Mouse (Mus musculus) C2C12 (cell line): ENCODE results near the gene Gm11634. TPM values are rescaled to one million over a fixed set of nuclear protein-coding genes. Genes with fewer than 3 reads are reported as not detected.
"Not testable (repeated sequence)": the region's sequence is repeated elsewhere in the genome, so short reads cannot be mapped to it uniquely, and the experiment has no call there.

ENCODE experiments used
- H3K27me3 ChIP-seq: one replicate; pipeline ENCODE4 v1.6.1; 2011; ENCODE audit not compliant: control insufficient read depth, insufficient read depth, insufficient read length
- H3K36me3 ChIP-seq: one replicate; pipeline ENCODE4 v1.6.1; 2011; ENCODE audit not compliant: control insufficient read depth, insufficient read depth
- H3K4me3 ChIP-seq: one replicate; pipeline ENCODE4 v1.5.1; 2011; ENCODE audit warnings: mild to moderate bottlenecking, control low read depth; ENCODE audit not compliant: poor library complexity, insufficient read depth, severe bottlenecking
- H3K79me2 ChIP-seq: one replicate; pipeline ENCODE4 v1.6.1; 2011; ENCODE audit not compliant: control insufficient read depth, insufficient read depth
- H3K79me3 ChIP-seq: one replicate; pipeline ENCODE4 v1.6.1; 2011; ENCODE audit warnings: low read depth, control low read depth
- H3ac ChIP-seq: one replicate; pipeline ENCODE3; 2011; ENCODE audit warnings: low read depth; ENCODE audit not compliant: control insufficient read depth, insufficient read length
- CEBPB ChIP-seq: IDR thresholded peaks from one replicate; pipeline ENCODE4 v1.6.1; 2011; ENCODE audit warnings: low read depth, mild to moderate bottlenecking, control low read depth, moderate library complexity
- CTCF ChIP-seq: IDR thresholded peaks from one replicate; pipeline ENCODE4 v1.5.1; 2011; ENCODE audit not compliant: control insufficient read depth, insufficient read depth, insufficient read length
- FOSL1 ChIP-seq: IDR thresholded peaks from one replicate; pipeline ENCODE4 v1.8.0; 2011; ENCODE audit warnings: mild to moderate bottlenecking, low read length; ENCODE audit not compliant: poor library complexity, insufficient read depth, severe bottlenecking
- MAX ChIP-seq: IDR thresholded peaks from one replicate; pipeline ENCODE4 v1.6.1; 2011; ENCODE audit warnings: mild to moderate bottlenecking, control low read depth
- MYOD1 ChIP-seq: IDR thresholded peaks from one replicate; pipeline ENCODE4 v1.6.1; 2011; ENCODE audit warnings: low read depth; ENCODE audit not compliant: control insufficient read depth, insufficient read length
- MYOG ChIP-seq: IDR thresholded peaks from one replicate; pipeline ENCODE4 v1.6.1; 2011; ENCODE audit not compliant: control insufficient read depth, insufficient read length; ENCODE audit errors: extremely low read depth
- USF1 ChIP-seq: IDR thresholded peaks from one replicate; pipeline ENCODE4 v1.6.1; 2011; ENCODE audit warnings: low read depth, mild to moderate bottlenecking, control low read depth, moderate library complexity
- polyA plus RNA-seq: library from polyadenylated mRNA; unstranded; fragments of >200 nt; fragmentation: generic; extraction: Trizol; gene quantifications from one replicate; pipeline ENCODE4 v1.2.1, GENCODE M21; 2012; ENCODE audit warnings: missing spikeins

The Gm11634 gene
- polyA plus RNA-seq, 1 experiment, result not detected

GRCm38 (mm10) chr11:101626649-101626994 is 27.6 kb upstream of the Gm11634 start:
- H3K79me3 ChIP-seq, result no peaks in the 10 kb centered on the region
- TF ChIP-seq MYOD1 (no peak), CTCF (no peak), MYOG (no peak), USF1 (no peak), CEBPB (no peak), FOSL1 (no peak), MAX (no peak)
- H3K4me3 ChIP-seq, result peak overlapping the region; percentile 25
- H3K27me3 ChIP-seq, result no peaks in the 10 kb centered on the region
- no peaks in the 10 kb centered on the region for H3K79me2 ChIP-seq
- no peaks in the 10 kb centered on the region for H3K36me3 ChIP-seq
- peak overlapping the region; percentile 19 for H3ac ChIP-seq

DNA sequence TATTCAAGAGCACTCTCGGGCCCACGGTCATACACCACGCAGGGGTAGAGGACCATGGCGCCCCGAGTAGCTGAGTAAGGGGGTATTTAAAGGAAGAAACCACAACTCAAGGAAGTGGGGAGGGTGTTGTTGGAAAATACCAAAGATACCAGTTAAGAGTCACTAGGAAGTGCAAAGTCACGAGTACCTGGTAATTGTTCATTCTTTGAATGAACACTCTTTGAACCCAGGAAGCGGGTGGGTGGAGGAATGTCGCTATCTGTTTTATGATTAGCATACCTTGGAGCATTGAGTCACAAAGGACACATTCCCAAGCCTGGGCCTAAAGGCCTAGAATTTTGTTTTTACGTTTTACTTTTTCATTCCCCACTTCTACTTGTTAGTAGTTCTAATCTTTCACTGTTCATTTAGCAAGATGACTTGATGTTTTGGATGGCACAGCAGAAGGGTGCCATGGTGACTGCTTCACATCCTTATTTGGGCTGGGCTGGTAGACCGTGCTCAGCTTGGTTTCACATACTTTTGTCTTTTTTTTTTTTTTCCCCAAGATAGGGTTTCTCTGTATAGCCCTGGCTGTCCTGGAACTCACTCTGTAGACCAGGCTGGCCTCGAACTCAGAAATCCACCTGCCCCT is 21.1 kb upstream of the Gm11634 start:
- not testable (repeated sequence) for H3ac ChIP-seq, H3K4me3 ChIP-seq, H3K79me2 ChIP-seq, H3K36me3 ChIP-seq, H3K79me3 ChIP-seq, H3K27me3 ChIP-seq

DNA sequence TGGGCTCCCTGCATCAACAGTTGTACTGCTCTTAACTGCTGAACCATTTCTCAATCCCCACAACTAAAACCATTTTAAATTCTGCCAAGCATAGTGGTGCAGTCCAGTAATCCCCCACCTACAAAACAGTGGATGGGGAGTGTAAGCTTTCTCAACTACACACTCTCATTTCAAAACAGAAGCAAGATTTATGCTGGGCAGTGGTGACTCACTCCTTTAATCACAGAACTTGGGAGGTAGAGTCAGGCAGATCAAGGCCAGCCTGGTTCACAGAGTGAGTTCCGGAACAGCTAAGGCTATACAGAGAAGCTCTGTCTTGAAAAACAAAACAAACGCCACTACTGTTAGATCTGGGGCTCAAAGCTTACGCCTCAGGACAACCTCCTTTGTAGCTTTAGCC is 19.5 kb upstream of the Gm11634 start:
- no peaks in the 10 kb centered on the region for H3K36me3 ChIP-seq
- TF ChIP-seq USF1 (no peak), CTCF (no peak), MAX (no peak), CEBPB (no peak), FOSL1 (no peak), MYOD1 (no peak), MYOG (no peak)
- H3K79me3 ChIP-seq, result no peaks in the 10 kb centered on the region
- no peak overlapping the region for H3K4me3 ChIP-seq
- no peaks in the 10 kb centered on the region for H3K79me2 ChIP-seq
- no peaks in the 10 kb centered on the region for H3K27me3 ChIP-seq
- H3ac ChIP-seq, result no peak overlapping the region

DNA sequence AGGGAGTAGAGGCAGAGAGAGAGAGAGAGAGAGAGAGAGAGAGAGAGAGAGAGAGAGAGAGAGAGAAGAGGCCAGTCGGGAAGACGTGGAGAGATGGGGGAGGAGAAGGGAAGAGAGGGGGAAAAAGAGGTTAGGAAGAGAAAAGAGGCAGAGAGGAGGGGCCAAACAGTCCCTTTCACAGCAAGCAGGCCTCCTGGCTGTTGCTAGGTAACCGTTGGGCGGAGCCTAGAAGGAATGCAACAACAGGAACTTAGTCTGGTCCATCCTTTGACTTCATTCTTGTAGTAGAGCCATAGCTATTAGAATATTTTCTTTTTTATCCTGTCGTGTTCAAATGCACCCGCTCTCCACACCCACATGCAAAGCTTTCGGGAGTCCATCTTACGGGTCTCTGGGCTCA is 18.8 kb upstream of the Gm11634 start:
- H3K36me3 ChIP-seq, result no peaks in the 10 kb centered on the region
- H3K27me3 ChIP-seq, result peaks cover 3% of the 10 kb centered on the region
- no peak overlapping the region for H3K4me3 ChIP-seq
- no peak overlapping the region for H3ac ChIP-seq
- no peak for TF ChIP-seq FOSL1
- no peak for TF ChIP-seq CTCF
- TF ChIP-seq MYOG, result no peak
- no peak for TF ChIP-seq MYOD1
- TF ChIP-seq USF1, result no peak
- no peak for TF ChIP-seq CEBPB
- no peak for TF ChIP-seq MAX
- no peaks in the 10 kb centered on the region for H3K79me3 ChIP-seq
- H3K79me2 ChIP-seq, result no peaks in the 10 kb centered on the region

DNA sequence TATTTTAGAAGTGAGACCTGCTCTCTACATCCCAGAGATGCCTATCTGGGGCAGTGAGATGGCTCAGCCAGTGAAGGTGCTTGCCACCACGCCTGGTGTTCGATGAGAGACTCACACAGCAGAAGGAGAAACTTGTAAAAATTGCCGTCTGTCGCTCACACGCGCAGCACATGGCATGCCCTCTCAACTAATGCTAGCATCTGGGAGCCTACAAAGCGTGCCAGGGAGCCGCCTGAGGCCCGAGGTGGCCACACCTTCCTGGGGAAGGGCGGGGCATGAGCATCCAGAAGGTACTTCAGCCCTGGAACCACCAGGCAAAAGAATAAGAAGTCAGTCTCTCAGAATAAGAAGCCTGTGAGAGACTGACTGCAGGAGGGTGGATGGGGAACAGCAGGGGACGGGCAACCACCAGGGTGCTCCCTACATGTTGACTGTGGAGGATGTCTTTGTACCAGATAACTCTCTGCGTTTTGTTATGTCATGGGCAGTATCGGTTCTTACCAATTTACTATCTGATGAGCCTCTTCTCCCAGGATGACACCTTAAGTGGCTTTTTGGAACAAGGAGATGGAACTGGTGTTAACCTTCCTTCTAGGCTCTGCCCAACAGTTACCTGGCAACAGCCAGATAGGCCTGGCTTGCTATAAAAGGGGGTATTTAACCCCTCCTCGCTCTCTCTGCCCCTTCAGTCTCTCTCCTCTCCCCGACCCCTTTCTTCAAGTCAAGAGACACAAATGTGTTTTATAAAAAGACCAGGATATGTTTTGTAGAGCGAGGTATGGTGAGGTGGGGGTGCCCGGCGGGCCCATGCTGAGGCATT is 18.1 kb upstream of the Gm11634 start:
- no peak for TF ChIP-seq FOSL1
- no peak for TF ChIP-seq CTCF
- TF ChIP-seq MYOD1, result no peak
- no peak for TF ChIP-seq CEBPB
- TF ChIP-seq USF1, result no peak

DNA sequence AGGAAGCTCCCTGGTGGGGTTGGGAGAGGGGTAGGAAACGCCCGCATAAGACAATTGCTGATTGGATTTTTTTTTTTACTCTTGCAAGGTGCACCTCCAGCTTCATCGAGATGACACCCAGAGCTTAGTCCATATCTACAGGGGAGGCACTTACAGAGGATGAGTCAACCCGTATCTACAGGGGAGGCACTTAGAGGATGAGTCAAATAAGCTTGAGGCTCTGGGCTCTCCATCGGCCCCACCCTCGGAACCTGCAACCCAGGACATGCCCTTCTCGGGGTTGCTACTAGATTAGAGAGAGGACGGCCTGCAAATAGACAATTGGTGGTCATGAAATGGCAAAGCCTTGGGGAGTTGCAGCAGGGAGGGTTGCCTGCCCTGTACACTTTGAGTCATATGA is 17.0 kb upstream of the Gm11634 start:
- H3ac ChIP-seq, result no peak overlapping the region
- H3K79me3 ChIP-seq, result no peaks in the 10 kb centered on the region
- H3K36me3 ChIP-seq, result no peaks in the 10 kb centered on the region
- no peak overlapping the region for H3K4me3 ChIP-seq
- TF ChIP-seq MYOG, result no peak
- TF ChIP-seq FOSL1, result no peak
- no peak for TF ChIP-seq USF1
- no peak for TF ChIP-seq CTCF
- no peak for TF ChIP-seq MAX
- TF ChIP-seq MYOD1, result no peak
- no peak for TF ChIP-seq CEBPB
- H3K27me3 ChIP-seq, result peaks cover 3% of the 10 kb centered on the region
- H3K79me2 ChIP-seq, result no peaks in the 10 kb centered on the region

More for the DNA sequence above, 18.1 kb upstream of the Gm11634 start:
- Histone ChIP-seq H3K79me2 (no peaks in the 10 kb centered on the region), H3K4me3 (no peak overlapping the region), H3K27me3 (peaks cover 3% of the 10 kb centered on the region), H3ac (no peak overlapping the region), H3K36me3 (no peaks in the 10 kb centered on the region), H3K79me3 (no peaks in the 10 kb centered on the region)
